Mouse (Mus musculus): ENCODE measurements around the gene Tubg2.

Tubg2 gene

GRCm38 (mm10) chr11:101167211-101167962, 11.7 kb downstream of the Tubg2 start:
- no peak for DNase-seq

- no peak for DNase-seq
Observed at GRCm38 (mm10) chr11:101167963-101168300, 12.2 kb downstream of the Tubg2 start.

GRCm38 (mm10) chr11:101168301-101168980, 12.7 kb downstream of the Tubg2 start:
- DNase-seq, result no peak

GRCm38 (mm10) chr11:101169301-101170107, 13.8 kb downstream of the Tubg2 start:
- no peak for DNase-seq

GRCm38 (mm10) chr11:101170354-101170810, 14.7 kb downstream of the Tubg2 start, which contains the start of gene Cntnap1:
Gene Cntnap1 (plus strand): TSS chr11:101170523.
- DNase-seq, result no peak

GRCm38 (mm10) chr11:101170811-101171610, 15.3 kb downstream of the Tubg2 start, which contains the start of gene Plekhh3:
Gene Plekhh3 (minus strand): TSS chr11:101171351.
- DNase-seq, result peak; percentile 89

GRCm38 (mm10) chr11:101171721-101172433, 16.2 kb downstream of the Tubg2 start:
- peak; percentile 49 for DNase-seq

GRCm38 (mm10) chr11:101172434-101172815, 16.7 kb downstream of the Tubg2 start:
- no peak for DNase-seq

GRCm38 (mm10) chr11:101173112-101173511, 17.4 kb downstream of the Tubg2 start:
- DNase-seq, result no peak

GRCm38 (mm10) chr11:101173631-101174388, 18.1 kb downstream of the Tubg2 start:
- peak; percentile 82 for DNase-seq

- no peak for DNase-seq
Observed at GRCm38 (mm10) chr11:101174389-101174745, 18.7 kb downstream of the Tubg2 start.

- no peak for DNase-seq
Observed at GRCm38 (mm10) chr11:101174851-101175628, 19.3 kb downstream of the Tubg2 start, which contains the start of gene Ccr10. Gene Ccr10 (minus strand): TSS chr11:101175443.

- DNase-seq, result no peak
Observed at GRCm38 (mm10) chr11:101175636-101176116, 20.0 kb downstream of the Tubg2 start.

- no peak for DNase-seq
Observed at GRCm38 (mm10) chr11:101176117-101176691, 20.5 kb downstream of the Tubg2 start.

GRCm38 (mm10) chr11:101176933-101177773, 21.4 kb downstream of the Tubg2 start:
- peak; percentile 86 for DNase-seq

GRCm38 (mm10) chr11:101178061-101179058, 22.7 kb downstream of the Tubg2 start:
- no peak for DNase-seq

GRCm38 (mm10) chr11:101179306-101179705, 23.6 kb downstream of the Tubg2 start:
- DNase-seq, result no peak
